Comparison of ENCODE assay signal across 25 mouse cellular contexts in genomic region chr14:114840766-114841165, GRCm38 (mm10).
DNase-seq lines count a peak whose midpoint lies in the region; ATAC-seq lines count a peak whose summit lies in the region.
"Had no signal": no experiment of that assay in that cellular context is flagged by ENCODE, and none has a peak within 500 bp of the region (broad histone marks: within the 10 kb centered on the region; RNA-seq: fewer than 3 reads in every experiment).

No protein-coding gene starts in this region.

- H3K36me3 ChIP-seq in lung, embryonic 16.5 days (ENCODE audit: control insufficient read depth, insufficient read depth, low read length) = no peaks in the 10 kb centered on the region
- no peaks in the 10 kb centered on the region for H3K36me3 ChIP-seq in hindbrain, embryonic 10.5 days
- H3K36me3 ChIP-seq in heart, embryonic 12.5 days = no peaks in the 10 kb centered on the region
- H3K36me3 ChIP-seq: embryonic facial prominence, embryonic 12.5 days; limb, embryonic 12.5 days; midbrain, embryonic 12.5 days; neural tube, embryonic 12.5 days had no signal

- 0 out of 2 replicates have a peak, but pooled peaks cover 2% of the 10 kb centered on the region for H3K4me1 ChIP-seq in lung, embryonic 16.5 days (replicated peaks; ENCODE audit: control insufficient read depth, insufficient read depth, low read length)
- H3K4me1 ChIP-seq in hindbrain, embryonic 10.5 days (replicated peaks) = peaks cover 22% of the 10 kb centered on the region
- H3K4me1 ChIP-seq in heart, embryonic 12.5 days (replicated peaks) = peaks cover 3% of the 10 kb centered on the region; the same call in 1 of the 2 replicates
- H3K4me1 ChIP-seq: embryonic facial prominence, embryonic 12.5 days had no signal

- H3K9ac ChIP-seq in lung, embryonic 16.5 days (ENCODE audit: low read length) = no peak overlapping the region
- no peak overlapping the region for H3K9ac ChIP-seq in heart, embryonic 12.5 days
- H3K9ac ChIP-seq: embryonic facial prominence, embryonic 12.5 days; forebrain, postnatal 0 days; limb, embryonic 12.5 days; midbrain, embryonic 12.5 days; neural tube, embryonic 12.5 days had no signal

- H3K27me3 ChIP-seq in lung, embryonic 16.5 days (ENCODE audit: control insufficient read depth, insufficient read depth, low read depth, low read length) = no peaks in the 10 kb centered on the region
- H3K27me3 ChIP-seq in hindbrain, embryonic 10.5 days (ENCODE audit: insufficient read depth, poor library complexity, severe bottlenecking) = no peaks in the 10 kb centered on the region
- no peaks in the 10 kb centered on the region for H3K27me3 ChIP-seq in heart, embryonic 12.5 days (replicated peaks)
- H3K27me3 ChIP-seq: embryonic facial prominence, embryonic 12.5 days; limb, embryonic 12.5 days; megakaryocyte, embryonic 14.5 days; neural tube, embryonic 12.5 days; Patski had no signal

- peak overlapping the region; percentile 72 for H3K27ac ChIP-seq in lung, embryonic 16.5 days (ENCODE audit: low read length)
- H3K27ac ChIP-seq in hindbrain, embryonic 10.5 days = no peak overlapping the region
- no peak overlapping the region for H3K27ac ChIP-seq in heart, embryonic 12.5 days (ENCODE audit: poor library complexity, severe bottlenecking)
- H3K27ac ChIP-seq: embryonic facial prominence, embryonic 12.5 days; limb, embryonic 12.5 days; midbrain, embryonic 12.5 days; neural tube, embryonic 12.5 days had no signal

- peak; percentile 74 for ATAC-seq in lung, embryonic 16.5 days (ENCODE audit: low read depth)
- 0 out of 2 replicates have a peak, but pooled peaks have one; percentile 26 for ATAC-seq in megakaryocyte progenitor cell, adult 5-6 weeks (replicated peaks; ENCODE audit: poor library complexity)
- no peak for ATAC-seq in heart, embryonic 12.5 days (ENCODE audit: insufficient number of reproducible peaks, low FRiP score)
- ATAC-seq: forebrain, postnatal 0 days; hindbrain, embryonic 16.5 days; Patski had no signal

- no peaks in the 10 kb centered on the region for H3K9me3 ChIP-seq in lung, embryonic 16.5 days (ENCODE audit: control insufficient read depth, low read length)
- no peaks in the 10 kb centered on the region for H3K9me3 ChIP-seq in hindbrain, embryonic 10.5 days
- H3K9me3 ChIP-seq in heart, embryonic 12.5 days (replicated peaks) = no peaks in the 10 kb centered on the region
- H3K9me3 ChIP-seq: embryonic facial prominence, embryonic 12.5 days; limb, embryonic 12.5 days; megakaryocyte, embryonic 14.5 days; midbrain, embryonic 12.5 days; neural tube, embryonic 12.5 days had no signal

- H3K4me2 ChIP-seq in lung, embryonic 16.5 days (ENCODE audit: low read depth, low read length) = peak overlapping the region; percentile 38
- no peak overlapping the region for H3K4me2 ChIP-seq in heart, embryonic 12.5 days
- H3K4me2 ChIP-seq: embryonic facial prominence, embryonic 12.5 days; heart, embryonic 11.5 days; limb, embryonic 12.5 days; liver, embryonic 11.5 days; midbrain, embryonic 12.5 days; neural tube, embryonic 12.5 days had no signal

- peak; percentile 20 to 41 for DNase-seq in lung, adult 18-20 months
- DNase-seq in lung, postnatal 4 days = no peak
- DNase-seq in fat pad, adult 2 months (ENCODE audit: extremely low read depth, low read depth, low spot score) = peak; percentile 45
- DNase-seq in right cerebral cortex, postnatal 14 days = no peak
- DNase-seq in hindbrain, embryonic 10.5 days (ENCODE audit: low spot score) = no peak
- DNase-seq: adrenal gland, postnatal 10 days; cerebellum, adult 8-10 months; cerebellum, postnatal 25 days; forebrain, postnatal 0 days; kidney, postnatal 10 days; right cerebral cortex, adult 18-20 months; thymus, postnatal 4 days had no signal

- peak overlapping the region; percentile 13; the same call in 1 of the 2 replicates for H3K4me3 ChIP-seq in lung, embryonic 16.5 days (ENCODE audit: low read length)
- H3K4me3 ChIP-seq in hindbrain, embryonic 10.5 days = no peak overlapping the region
- no peak overlapping the region for H3K4me3 ChIP-seq in heart, embryonic 12.5 days
- H3K4me3 ChIP-seq: embryonic facial prominence, embryonic 12.5 days; limb, embryonic 12.5 days; megakaryocyte, embryonic 14.5 days; midbrain, embryonic 12.5 days; myocyte; neural tube, embryonic 12.5 days had no signal

- WGBS in lung, embryonic 16.5 days = 44% methylated on average over 5 of the region's 5 CpGs
- 93% methylated on average over 5 of the region's 5 CpGs for WGBS in hindbrain, embryonic 10.5 days
- 74% methylated on average over 5 of the region's 5 CpGs for WGBS in heart, embryonic 12.5 days

Comparison
In these comparisons a context has a peak if more than half of its experiments do, and no peak if none do; other contexts are left out.
1. DNase-seq: peak in lung, adult 18-20 months (2 of 2) and fat pad, adult 2 months (single experiment); none in lung, postnatal 4 days (0 of 2), right cerebral cortex, postnatal 14 days (single experiment) and hindbrain, embryonic 10.5 days (single experiment).